Mouse (Mus musculus): Measurements from ENCODE around the gene Marf1. TPM values are rescaled to one million over a fixed set of nuclear protein-coding genes. Genes with fewer than 3 reads are reported as not detected.
"Not testable (repeated sequence)": the region's sequence is repeated elsewhere in the genome, so short reads cannot be mapped to it uniquely, and the experiment has no call there.

Gene Marf1
- polyA plus RNA-seq, 1 experiment from 2014 or later, result 7.0 TPM

DNA sequence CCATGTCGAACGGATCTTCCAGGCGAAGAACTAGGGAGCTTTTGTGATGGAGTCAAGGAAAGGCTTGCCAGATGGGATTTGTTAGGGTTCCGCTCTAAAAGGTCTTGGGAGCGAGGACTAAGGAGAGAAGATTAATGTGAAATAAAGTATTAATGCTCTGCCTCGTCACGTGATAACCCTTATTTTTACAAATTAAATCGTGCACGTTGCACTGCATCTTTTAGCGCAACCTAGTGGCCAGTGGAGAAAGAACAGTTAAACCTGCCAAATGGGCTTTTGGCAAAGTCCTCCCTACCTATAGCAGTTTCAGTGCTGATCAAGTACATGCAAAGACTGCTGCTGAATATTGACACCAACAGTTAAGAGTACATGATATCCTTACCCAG, 3.4 kb downstream of the Marf1 start:
- no peaks in the 10 kb centered on the region for H3K4me1 ChIP-seq (replicated peaks; ENCODE audit: control insufficient read depth, insufficient read depth, low read length)
- WGBS, result 0% methylated on average over 10 of the region's 10 CpGs
- H3K4me2 ChIP-seq (replicated peaks; ENCODE audit: low read depth), result peak overlapping the region; percentile 77
- peak overlapping the region; percentile 88 for H3K27ac ChIP-seq (ENCODE audit: low read depth, low read length)
- H3K4me3 ChIP-seq (ENCODE audit: low read depth, low read length), result peak overlapping the region; percentile 66
- no peaks in the 10 kb centered on the region; the same call in 1 of the 2 replicates for H3K36me3 ChIP-seq (ENCODE audit: control insufficient read depth, insufficient read depth)
- no peaks in the 10 kb centered on the region for H3K9me3 ChIP-seq (ENCODE audit: control insufficient read depth)
- peak; percentile 92 for TF ChIP-seq CTCF (IDR thresholded peaks at IDR 0.05; ENCODE audit: low read depth)
- peak; percentile 12; the same call in 1 of the 2 replicates for ATAC-seq
- peak overlapping the region; percentile 67 for H3K9ac ChIP-seq (ENCODE audit: low read depth, low read length)
- H3K27me3 ChIP-seq (replicated peaks; ENCODE audit: control insufficient read depth, insufficient read depth, low read length), result no peaks in the 10 kb centered on the region

DNA sequence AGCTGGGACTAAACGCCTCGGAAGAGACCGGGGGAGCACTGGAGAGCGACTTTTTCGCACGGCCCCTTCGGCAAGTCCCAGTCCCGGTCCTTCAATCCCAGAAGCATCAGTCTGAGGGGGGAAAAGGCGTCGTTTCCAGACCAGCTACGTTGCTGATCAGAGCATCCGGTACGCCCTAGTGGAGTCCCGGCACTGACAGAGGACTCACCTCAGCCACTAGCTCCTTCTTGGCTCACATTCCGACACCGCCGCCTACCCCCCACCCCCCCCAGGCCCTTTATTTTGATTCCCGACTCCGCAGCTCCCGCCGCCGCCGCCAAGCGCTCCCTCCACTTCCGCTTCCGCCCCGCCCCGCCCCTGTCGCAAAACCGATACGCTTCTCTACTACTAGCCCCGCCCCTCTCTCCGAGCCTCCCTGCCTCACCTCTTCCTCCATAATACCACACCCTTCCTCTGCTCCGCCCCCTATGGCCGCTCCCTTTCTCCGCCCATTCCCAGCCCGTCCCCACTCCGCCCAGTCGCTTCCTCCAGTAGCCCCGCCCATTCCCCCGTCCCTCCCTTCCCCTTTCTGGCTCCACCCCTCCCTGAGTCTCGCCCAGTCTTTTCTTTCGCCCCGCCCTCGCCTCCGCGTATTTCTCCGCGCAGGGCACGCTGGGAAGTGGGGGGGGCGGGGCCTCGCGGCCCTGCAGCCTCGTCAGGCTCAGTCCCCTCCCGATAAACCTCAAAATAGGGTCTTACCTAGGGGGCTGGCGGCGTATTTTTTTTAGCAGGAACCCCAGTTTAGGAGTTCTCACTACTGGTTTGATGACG, 4.0 kb downstream of the Marf1 start:
- no peaks in the 10 kb centered on the region; the same call in 1 of the 2 replicates for H3K36me3 ChIP-seq (ENCODE audit: control insufficient read depth, insufficient read depth)
- H3K27me3 ChIP-seq (replicated peaks; ENCODE audit: control insufficient read depth, insufficient read depth, low read length), result no peaks in the 10 kb centered on the region
- H3K27ac ChIP-seq (ENCODE audit: low read depth, low read length), result peak overlapping the region; percentile 88
- H3K9me3 ChIP-seq (ENCODE audit: control insufficient read depth), result no peaks in the 10 kb centered on the region
- peak overlapping the region; percentile 77 for H3K4me2 ChIP-seq (replicated peaks; ENCODE audit: low read depth)
- no peak for TF ChIP-seq CTCF (IDR thresholded peaks at IDR 0.05; ENCODE audit: low read depth)
- H3K4me1 ChIP-seq (replicated peaks; ENCODE audit: control insufficient read depth, insufficient read depth, low read length), result no peaks in the 10 kb centered on the region
- peak overlapping the region; percentile 87 for H3K4me3 ChIP-seq (ENCODE audit: low read depth, low read length)
- ATAC-seq, result peak; percentile 94
- peak overlapping the region; percentile 84 for H3K9ac ChIP-seq (ENCODE audit: low read depth, low read length)
- WGBS, result 1% methylated on average over 50 of the region's 58 CpGs

DNA sequence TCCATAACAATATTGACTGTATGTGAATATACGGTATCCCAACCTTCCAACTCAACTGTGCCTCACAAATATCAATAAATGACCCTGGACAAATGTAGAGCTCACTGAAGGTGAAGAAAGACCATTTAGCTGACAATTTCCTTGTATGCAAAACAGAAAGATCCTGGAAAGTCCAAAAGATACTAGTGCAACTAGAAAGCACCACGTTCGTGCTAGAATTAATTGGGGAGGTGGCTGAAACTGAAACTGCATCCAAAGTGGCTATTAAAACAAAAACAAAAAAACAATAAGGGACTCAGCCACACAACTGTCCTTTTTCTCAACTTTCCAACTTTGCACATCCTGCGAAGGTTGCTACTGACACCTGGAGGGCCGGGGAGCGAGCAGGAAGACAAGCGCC, 4.6 kb downstream of the Marf1 start:
- Histone ChIP-seq H3K4me2 (replicated peaks; ENCODE audit: low read depth) (peak overlapping the region; percentile 76), H3K4me3 (ENCODE audit: low read depth, low read length) (peak overlapping the region; percentile 87), H3K27me3 (replicated peaks; ENCODE audit: control insufficient read depth, insufficient read depth, low read length) (no peaks in the 10 kb centered on the region), H3K36me3 (ENCODE audit: control insufficient read depth, insufficient read depth) (peaks cover 3% of the 10 kb centered on the region; the same call in 1 of the 2 replicates), H3K9ac (ENCODE audit: low read depth, low read length) (peak overlapping the region; percentile 84), H3K9me3 (ENCODE audit: control insufficient read depth) (no peaks in the 10 kb centered on the region), H3K4me1 (replicated peaks; ENCODE audit: control insufficient read depth, insufficient read depth, low read length) (no peaks in the 10 kb centered on the region), H3K27ac (ENCODE audit: low read depth, low read length) (peak overlapping the region; percentile 79)
- TF ChIP-seq CTCF (IDR thresholded peaks at IDR 0.05; ENCODE audit: low read depth), result no peak
- no peak for ATAC-seq
- 4% methylated on average over 7 of the region's 7 CpGs for WGBS

DNA sequence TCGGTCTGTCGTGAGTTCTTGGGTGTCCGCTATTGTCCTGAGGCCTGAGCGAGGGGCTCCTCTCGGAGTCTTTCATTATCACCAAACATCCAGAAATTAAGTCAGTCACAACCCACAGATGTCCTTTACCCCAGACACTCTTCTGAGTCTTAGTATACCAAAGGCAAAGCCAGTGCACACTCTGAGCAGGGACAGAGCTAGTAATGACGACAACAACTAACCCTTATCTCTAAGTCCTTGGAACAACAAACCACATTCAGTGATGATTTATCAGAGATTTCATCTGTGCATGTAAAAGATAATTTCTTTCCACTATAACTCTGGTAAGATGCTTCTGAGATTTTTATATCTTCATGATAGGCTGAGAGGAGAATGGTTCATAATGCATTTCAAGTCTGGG, 6.8 kb downstream of the Marf1 start:
- Histone ChIP-seq H3K4me2 (replicated peaks; ENCODE audit: low read depth) (no peak overlapping the region), H3K9me3 (ENCODE audit: control insufficient read depth) (no peaks in the 10 kb centered on the region), H3K36me3 (ENCODE audit: control insufficient read depth, insufficient read depth) (peaks cover 18% of the 10 kb centered on the region), H3K27me3 (replicated peaks; ENCODE audit: control insufficient read depth, insufficient read depth, low read length) (no peaks in the 10 kb centered on the region), H3K9ac (ENCODE audit: low read depth, low read length) (no peak overlapping the region), H3K27ac (ENCODE audit: low read depth, low read length) (no peak overlapping the region), H3K4me1 (replicated peaks; ENCODE audit: control insufficient read depth, insufficient read depth, low read length) (no peaks in the 10 kb centered on the region), H3K4me3 (ENCODE audit: low read depth, low read length) (no peak overlapping the region)
- no peak for TF ChIP-seq CTCF (IDR thresholded peaks at IDR 0.05; ENCODE audit: low read depth)
- ATAC-seq, result no peak
- WGBS, result 94% methylated on average over 6 of the region's 6 CpGs

DNA sequence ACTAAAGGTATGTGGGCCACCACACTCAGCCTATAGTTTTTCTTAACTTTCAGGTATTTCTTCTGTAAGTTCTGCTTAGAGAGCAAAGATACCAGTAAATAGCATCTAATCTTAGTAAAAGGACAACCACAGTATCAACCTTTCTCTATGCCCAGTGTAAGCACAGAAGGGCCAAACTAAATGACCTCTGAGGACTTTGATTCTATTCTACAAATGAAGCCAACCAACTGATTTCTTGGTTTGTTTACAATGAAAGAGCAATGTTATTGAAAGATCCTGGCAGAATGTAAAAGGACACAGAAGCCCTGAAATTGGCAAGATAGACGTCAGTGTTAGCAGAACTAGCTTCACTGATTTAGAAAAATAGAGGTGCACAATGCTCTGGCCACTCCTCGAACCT, 7.5 kb downstream of the Marf1 start:
- peaks cover 24% of the 10 kb centered on the region for H3K36me3 ChIP-seq (ENCODE audit: control insufficient read depth, insufficient read depth)
- not testable (repeated sequence) for H3K27me3 ChIP-seq (replicated peaks; ENCODE audit: control insufficient read depth, insufficient read depth, low read length); H3K9me3 ChIP-seq (ENCODE audit: control insufficient read depth); ATAC-seq; H3K27ac ChIP-seq (ENCODE audit: low read depth, low read length); H3K4me2 ChIP-seq (replicated peaks; ENCODE audit: low read depth); H3K9ac ChIP-seq (ENCODE audit: low read depth, low read length); H3K4me3 ChIP-seq (ENCODE audit: low read depth, low read length); H3K4me1 ChIP-seq (replicated peaks; ENCODE audit: control insufficient read depth, insufficient read depth, low read length)
- 64% methylated on average over 1 of the region's 2 CpGs for WGBS

DNA sequence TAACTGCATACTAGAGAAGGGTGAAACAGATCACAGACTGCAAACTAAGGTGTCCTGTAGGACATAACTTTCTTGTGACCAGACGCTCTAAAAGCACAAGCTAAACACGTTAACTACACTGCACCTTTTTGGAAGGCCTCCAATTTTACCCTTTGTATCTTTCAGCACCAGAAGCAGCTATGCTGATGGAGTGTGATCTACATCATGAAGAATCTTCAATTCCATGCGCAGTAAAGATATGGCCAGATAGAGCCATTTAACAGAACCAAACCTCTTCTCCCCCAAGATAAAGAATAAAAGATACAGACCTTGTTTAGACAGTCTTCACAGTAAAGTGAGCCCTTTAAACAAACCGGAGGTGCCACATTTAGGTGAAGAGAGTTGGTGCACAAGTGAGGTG, 11.4 kb downstream of the Marf1 start:
- TF ChIP-seq CTCF (IDR thresholded peaks at IDR 0.05; ENCODE audit: low read depth), result no peak
- no peak overlapping the region for H3K27ac ChIP-seq (ENCODE audit: low read depth, low read length)
- peaks cover 40% of the 10 kb centered on the region for H3K36me3 ChIP-seq (ENCODE audit: control insufficient read depth, insufficient read depth)
- H3K9ac ChIP-seq (ENCODE audit: low read depth, low read length), result no peak overlapping the region
- H3K4me1 ChIP-seq (replicated peaks; ENCODE audit: control insufficient read depth, insufficient read depth, low read length), result no peaks in the 10 kb centered on the region
- no peaks in the 10 kb centered on the region for H3K9me3 ChIP-seq (ENCODE audit: control insufficient read depth)
- H3K4me3 ChIP-seq (ENCODE audit: low read depth, low read length), result no peak overlapping the region
- no peak overlapping the region for H3K4me2 ChIP-seq (replicated peaks; ENCODE audit: low read depth)
- H3K27me3 ChIP-seq (replicated peaks; ENCODE audit: control insufficient read depth, insufficient read depth, low read length), result no peaks in the 10 kb centered on the region
- ATAC-seq, result no peak
- 87% methylated on average over 4 of the region's 4 CpGs for WGBS
